Mouse (Mus musculus): ENCODE measurements around the gene Clk4.

Gene Clk4

GRCm38 (mm10) chr11:51261680-51262219, at the start of gene Clk4:
TSS of gene Clk4 (plus strand) at chr11:51261730.
- no peak for DNase-seq (ENCODE audit: low spot score in 2 of 2)

DNA sequence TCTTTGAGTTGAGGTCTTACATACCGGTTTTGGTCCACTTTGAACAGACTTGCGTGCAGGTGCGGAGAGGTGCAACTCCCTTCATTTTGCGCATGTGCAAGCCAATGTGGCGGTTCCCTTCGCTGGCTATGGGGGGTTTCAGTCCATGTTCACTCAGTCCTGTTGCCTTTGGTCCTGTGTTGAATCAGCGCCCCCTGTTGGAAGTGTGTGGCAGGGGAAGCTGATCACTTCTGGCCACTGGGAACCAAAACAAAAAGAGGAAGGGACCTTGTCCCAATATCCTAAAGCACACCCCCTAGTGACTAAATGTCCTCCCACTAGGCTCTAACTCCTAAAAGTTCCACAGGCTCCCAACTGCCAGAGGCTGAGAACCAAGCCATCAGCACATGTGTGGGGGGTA, 47.5 kb upstream of the Clk4 start:
- no peak for DNase-seq (ENCODE audit: low spot score in 2 of 2)

DNA sequence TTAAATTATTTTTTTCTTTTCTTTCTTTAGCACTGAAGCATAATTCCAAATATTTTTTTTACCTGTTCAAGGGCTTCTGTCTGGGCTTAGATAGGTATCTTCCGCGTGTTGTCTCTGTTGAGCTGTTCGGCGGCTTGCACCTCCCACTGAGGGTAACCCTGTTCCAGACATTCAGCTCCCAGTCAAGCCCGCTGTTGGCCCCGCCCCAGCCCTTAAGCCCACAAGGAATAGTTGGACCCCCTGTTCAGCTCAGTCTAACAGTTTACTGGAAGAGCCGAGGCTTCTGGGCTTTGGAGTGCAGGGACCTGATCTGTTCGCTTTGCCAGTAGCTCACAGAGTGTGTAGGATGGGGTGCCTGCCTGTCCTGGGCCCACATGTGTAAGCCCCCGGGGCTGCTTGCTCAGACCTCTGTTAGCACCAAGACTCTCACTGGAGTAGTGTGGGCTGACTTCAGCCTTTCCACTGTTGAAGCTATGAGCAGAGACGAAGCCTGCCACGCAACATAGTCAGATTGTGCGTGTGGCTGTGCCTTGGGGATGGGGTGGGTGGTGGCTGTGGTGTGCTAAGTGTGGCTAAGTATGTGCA, 42.0 kb upstream of the Clk4 start:
- no peak for DNase-seq (ENCODE audit: low spot score in 2 of 2)

DNA sequence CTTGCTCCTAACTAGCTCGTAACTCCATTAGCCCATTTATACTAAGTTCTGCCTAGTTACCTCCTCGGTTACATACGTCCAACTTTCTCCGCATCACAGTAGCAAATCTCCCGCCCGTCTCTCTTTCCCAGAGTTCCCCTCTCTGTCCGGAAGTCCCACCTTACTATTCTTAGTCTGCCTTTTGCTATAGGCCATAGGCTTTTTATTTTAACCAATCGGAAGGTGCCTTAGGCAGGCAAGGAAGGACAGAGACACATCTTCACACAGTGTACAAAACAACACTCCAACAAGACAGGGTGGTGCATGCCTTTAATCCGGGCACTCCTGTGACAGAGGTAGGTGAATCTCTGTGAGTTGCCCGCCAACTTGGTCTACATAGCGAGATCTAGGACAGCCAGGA, 41.2 kb upstream of the Clk4 start, which contains the start of gene Gm12569:
TSS of gene Gm12569 (plus strand) at position 166 of the 400 bp plus-strand sequence.
- DNase-seq (ENCODE audit: low spot score in 2 of 2): no peak

GRCm38 (mm10) chr11:51227104-51227503, 34.4 kb upstream of the Clk4 start:
- peak in 1 of 2 experiments; percentile 29 for DNase-seq (ENCODE audit: low spot score in 2 of 2)

GRCm38 (mm10) chr11:51234626-51235025, 26.9 kb upstream of the Clk4 start:
- DNase-seq (ENCODE audit: low spot score in 2 of 2): peak in 1 of 2 experiments; percentile 52

DNA sequence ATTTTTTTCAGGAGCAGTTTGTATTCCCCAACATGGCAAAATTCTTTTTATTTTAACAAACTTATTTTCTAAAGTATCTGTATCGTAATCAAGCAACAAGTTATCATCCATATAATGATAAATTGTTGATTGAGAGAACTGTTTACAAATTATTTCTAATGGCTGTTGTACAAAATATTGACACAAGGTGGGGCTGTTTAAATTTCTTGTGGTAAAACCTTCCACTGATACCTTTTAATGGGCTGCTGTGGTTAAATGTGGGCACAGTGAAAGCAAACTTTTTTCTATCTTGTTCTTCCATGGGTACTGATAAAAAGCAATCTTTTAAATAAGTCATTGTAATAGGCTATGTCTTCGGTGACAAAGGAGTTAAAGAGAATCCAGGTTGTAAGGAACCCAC, 18.6 kb upstream of the Clk4 start:
- no peak for DNase-seq (ENCODE audit: low spot score in 2 of 2)

GRCm38 (mm10) chr11:51257006-51257405, 4.5 kb upstream of the Clk4 start:
- DNase-seq (ENCODE audit: low spot score in 2 of 2): no peak

GRCm38 (mm10) chr11:51262342-51263285, 1.1 kb downstream of the Clk4 start, which contains the start of gene BC049762:
TSS of gene BC049762 (minus strand) at chr11:51263046.
- DNase-seq (ENCODE audit: low spot score in 2 of 2): peak; percentile 99

DNA sequence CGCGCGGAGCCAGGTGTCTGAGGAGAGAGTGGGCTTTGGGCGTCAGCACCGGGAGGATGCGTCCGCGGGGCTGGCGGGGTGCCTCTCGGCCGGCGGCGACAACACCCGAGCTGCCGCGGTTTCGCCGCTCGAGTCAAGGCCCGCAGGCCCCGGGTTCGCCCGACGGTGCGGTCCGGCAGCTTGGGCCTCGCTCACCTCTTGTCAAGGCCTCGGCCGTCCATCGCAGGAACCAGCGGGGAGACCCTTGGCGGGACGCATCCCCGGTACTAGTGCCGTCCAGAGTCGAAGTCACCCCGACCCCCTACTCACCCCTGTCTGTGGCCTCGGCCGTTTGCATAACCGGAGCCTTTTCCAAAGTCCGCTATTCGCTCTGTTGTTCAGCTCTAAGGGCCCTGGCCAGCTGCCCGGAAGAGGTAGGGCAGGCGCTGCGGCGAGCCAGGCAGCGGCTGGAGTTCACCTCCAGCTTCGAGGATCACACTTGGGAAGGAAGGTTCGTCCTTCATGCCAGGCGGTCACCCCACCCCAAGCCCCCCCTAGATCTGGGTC, 1.8 kb downstream of the Clk4 start:
- no peak for DNase-seq (ENCODE audit: low spot score in 2 of 2)

- DNase-seq (ENCODE audit: low spot score in 2 of 2): peak in 1 of 2 experiments; percentile 19
Observed at GRCm38 (mm10) chr11:51264352-51264751, 2.8 kb downstream of the Clk4 start.

DNA sequence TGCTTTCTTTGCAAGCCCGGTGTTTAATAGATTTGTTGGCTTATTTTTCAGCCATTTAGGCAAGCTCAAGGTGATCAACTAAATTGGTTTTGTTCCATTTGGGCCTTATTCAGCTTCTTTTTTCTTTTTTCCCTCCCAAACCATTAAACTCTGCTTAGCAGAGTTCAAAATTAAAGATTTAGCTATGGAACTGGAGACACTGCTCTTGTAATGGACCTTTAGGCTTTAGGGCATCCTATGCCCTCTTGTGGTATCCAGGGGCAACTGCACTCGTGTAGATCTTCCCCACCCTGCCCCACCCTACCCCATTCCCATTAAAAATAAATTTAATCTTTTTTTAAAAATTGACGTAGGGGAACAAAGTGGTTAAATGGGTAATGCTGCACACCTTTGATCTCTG, 3.8 kb downstream of the Clk4 start:
- no peak for DNase-seq (ENCODE audit: low spot score in 2 of 2)

DNA sequence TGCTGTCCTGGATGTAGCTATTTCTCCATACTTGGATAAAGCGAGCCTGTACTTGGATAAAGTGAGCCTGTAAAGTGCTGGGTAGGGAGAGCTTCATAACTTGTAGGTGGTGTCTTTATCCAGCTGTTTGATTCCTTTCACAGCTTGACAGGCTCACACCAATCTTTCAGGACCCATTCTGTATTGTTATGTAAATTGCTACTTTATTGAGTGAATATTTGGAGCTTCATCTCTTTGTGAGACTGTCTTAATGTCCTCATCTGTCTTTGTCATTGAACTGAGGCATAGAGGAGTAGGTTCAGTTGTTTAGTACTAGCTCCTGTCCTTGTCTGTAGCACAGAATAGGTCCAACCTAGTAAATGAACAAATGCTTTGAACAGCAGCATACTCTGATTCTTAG, 12.9 kb downstream of the Clk4 start:
- DNase-seq (ENCODE audit: low spot score in 2 of 2): peak in 1 of 2 experiments; percentile 12

- DNase-seq (ENCODE audit: low spot score in 2 of 2): peak; percentile 44 to 67
Observed at GRCm38 (mm10) chr11:51289564-51290041, 28.1 kb downstream of the Clk4 start, which contains the start of gene Col23a1. TSS of gene Col23a1 (plus strand) at chr11:51289920.

DNA sequence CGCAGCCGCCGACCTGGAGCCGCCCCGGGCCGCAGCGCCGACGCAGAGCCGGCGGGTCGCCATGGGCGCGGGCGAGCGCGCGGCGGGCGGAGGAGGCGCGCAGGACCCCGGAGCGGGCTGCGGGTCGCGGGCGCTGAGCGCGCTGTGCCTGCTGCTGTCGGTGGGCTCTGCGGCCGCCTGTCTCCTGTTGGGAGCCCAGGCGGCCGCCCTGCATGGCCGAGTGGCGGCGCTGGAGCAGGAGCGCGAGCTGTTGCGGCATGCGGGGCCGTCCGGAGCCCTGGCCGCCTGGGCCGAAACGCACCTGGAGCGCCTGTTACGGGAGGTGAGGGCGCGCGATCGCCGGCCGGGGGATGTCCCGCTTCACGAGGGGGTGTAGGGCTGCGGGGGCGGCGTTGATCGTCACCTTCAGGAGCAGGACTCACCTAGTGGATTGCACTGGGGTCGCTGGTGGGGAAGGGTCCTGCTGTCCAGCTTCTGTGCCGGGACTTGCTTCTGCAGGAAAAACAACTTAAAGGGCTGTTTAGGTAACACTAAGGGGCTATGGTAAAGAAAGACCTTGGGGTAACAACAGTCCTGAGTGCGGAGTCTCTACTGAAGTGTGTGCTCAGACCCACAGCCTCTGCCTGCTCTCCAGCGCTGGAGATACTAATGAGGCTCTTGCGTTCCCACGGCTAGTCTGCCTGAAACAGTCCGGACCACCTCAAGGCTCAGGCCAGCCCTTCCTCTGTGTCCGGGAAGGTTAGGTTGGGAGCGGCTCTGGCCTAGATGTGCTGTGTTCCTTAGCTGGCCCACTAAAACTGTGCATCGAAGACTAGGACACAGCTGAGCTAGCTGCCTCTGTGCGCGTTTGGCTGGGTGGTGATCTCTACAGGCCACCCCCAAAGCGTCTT, 28.8 kb downstream of the Clk4 start:
- DNase-seq (ENCODE audit: low spot score in 2 of 2): peak in 1 of 2 experiments; percentile 70

DNA sequence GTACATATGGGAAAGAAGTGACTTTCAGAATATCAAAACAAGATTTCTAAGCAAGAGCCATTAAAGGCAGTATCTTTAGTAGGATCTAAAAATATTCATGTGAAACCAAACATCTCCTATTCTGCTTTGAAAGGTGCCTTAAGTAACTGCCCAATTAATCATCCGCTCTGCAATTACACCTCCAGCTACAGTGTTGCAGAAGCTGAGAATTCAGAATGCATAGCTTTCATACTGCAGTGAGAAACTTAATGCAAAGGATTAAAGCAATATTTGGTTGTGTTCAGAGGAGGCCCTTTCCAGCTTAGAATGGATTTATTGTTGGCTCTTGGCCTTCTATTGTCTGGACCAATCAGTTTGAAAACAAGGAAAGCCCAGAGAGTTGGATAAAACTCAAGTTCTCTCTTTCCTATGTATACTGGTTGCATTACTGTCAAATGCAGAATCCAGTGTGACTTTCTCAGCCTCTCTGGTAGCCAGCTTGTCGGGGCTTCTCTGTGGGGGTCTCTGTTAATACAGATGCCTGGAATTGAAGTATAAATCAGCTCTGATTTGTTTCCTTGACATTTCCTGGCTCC, 32.5 kb downstream of the Clk4 start:
- DNase-seq (ENCODE audit: low spot score in 2 of 2): no peak

DNA sequence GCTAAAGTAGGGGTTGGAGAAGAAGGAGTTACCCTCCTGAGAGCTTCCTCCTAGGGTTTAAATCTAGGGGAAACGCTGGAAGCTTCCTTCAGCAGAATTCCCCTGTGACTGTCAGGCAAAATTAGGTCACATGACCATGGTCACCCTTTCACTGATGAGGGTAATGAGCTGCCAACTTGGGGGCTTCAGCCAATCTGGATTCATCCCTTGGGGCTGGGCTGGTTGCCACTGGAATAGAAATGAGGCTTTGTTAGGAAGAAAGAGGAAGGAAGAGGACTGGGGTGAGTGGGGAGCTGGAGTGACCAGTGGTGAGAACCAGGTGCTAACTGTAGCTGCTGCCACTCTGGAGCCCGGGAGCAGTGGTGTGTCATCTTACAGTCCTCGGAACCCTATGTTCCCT, 34.2 kb downstream of the Clk4 start:
- DNase-seq (ENCODE audit: low spot score in 2 of 2): no peak

- DNase-seq (ENCODE audit: low spot score in 2 of 2): no peak
Observed at GRCm38 (mm10) chr11:51298691-51299090, 37.2 kb downstream of the Clk4 start.

DNA sequence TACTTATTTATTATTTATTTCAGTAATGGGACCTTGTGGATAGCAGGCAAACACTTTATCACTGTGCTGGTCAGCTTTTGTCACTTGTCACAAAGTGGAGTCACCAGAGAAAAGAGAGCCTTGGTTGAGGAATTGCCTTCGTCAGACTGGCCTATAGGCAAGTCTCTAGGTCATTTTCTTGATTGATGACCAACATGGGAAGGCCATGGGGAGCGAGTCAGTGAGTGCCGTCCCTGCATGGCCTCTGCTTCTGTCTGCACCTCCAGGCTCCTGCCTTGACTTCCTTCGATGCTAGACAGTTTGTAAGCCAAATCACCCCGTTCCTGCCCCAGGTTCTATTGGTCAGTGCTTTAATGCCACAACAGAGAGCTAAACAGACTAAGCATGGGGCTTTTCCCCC, 40.9 kb downstream of the Clk4 start:
- DNase-seq (ENCODE audit: low spot score in 2 of 2): no peak

DNA sequence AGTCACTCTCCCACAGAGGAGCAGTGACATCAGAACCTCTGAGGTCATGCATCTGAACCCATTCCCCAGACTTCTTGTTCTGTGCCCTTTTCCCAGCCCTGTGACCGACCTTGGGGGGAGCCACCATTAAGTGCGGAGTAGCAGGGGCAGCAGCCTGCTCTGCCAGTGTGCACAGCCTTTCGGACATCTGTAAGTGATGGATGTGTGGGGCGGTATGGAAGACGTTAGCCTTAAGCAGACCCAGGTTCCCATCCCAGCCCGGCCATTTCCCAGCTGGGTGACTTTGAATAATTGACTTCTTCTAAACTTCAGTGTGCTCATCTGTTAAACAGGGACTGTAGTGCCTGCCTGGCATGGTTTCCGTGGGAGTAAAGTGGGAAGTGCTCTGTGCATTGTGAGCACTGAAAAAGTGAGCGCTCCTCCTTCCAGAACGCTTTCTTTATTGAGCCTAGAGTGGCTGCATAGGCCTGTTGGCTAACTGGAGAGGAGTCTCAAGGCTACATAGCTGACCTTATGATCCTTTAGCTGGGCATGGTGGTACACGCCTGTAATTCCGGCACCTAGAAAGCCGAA, 42.5 kb downstream of the Clk4 start:
- no peak for DNase-seq (ENCODE audit: low spot score in 2 of 2)
